Mouse (Mus musculus): ENCODE results near the gene Mrps14. TPM values are rescaled to one million over a fixed set of nuclear protein-coding genes. Genes with fewer than 3 reads are reported as not detected.

The Mrps14 gene
- polyA plus RNA-seq, 1 experiment from 2014 or later: 185 TPM

DNA sequence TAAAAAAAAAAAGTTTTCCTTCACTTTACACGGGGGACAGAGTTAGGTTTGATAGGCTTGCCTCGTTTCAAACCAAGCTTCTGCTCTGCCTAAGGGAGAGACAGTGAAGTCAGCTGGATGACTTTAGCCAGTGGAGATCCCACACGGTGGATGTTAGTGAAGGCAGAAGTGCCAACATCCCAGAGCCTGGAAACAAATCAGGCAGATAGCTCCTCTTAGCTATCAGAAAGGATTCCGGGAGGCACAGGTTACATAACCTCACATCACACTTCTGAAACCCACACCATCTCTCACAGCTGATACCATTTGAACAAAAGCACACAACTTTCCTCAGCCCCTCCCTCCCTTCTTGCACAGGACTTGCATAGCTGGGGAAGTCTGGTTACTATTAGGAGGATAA is 55.8 kb downstream of the Mrps14 start:
- no peak overlapping the region for H3K4me2 ChIP-seq
- no peak overlapping the region for H3K4me3 ChIP-seq
- 28% methylated on average over 4 of the region's 4 CpGs for WGBS
- no peak for ATAC-seq (ENCODE audit: insufficient number of reproducible peaks, low FRiP score)
- no peaks in the 10 kb centered on the region for H3K27me3 ChIP-seq (replicated peaks)
- H3K27ac ChIP-seq (ENCODE audit: poor library complexity, severe bottlenecking): no peak overlapping the region
- H3K9ac ChIP-seq: no peak overlapping the region
- no peaks in the 10 kb centered on the region for H3K9me3 ChIP-seq (replicated peaks)
- H3K4me1 ChIP-seq (replicated peaks): peaks cover 25% of the 10 kb centered on the region
- peaks cover 8% of the 10 kb centered on the region for H3K36me3 ChIP-seq

DNA sequence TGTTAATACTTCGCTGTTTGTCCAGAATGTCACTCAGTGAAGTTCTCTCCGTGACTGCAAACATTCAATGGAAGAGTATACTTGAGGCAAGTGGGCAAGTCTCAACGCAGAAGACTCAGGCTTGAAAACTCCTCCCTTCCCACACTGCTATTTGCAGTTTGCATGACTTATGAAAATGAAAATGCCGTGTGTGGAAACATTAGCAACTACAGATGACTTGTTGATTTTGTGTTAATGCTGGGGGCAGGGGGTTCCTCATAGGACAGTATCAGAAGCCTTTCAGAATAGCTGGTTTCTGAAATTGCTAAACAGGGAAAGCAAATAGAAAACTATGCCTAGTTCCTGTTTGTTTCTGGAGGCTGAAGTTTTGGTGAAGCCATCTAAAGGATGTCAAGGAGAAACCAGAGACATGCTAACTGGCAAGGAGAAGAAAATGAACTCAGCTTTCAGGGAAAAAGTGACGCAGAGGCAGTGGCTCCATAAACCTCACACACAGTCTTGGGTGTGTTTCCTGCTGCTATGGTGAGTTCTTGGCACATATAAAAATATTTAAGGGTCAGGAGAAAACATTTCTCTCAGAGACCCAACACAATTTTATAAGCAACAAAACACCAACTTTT is 56.5 kb downstream of the Mrps14 start:
- Histone ChIP-seq H3K36me3 (peaks cover 10% of the 10 kb centered on the region), H3K27ac (ENCODE audit: poor library complexity, severe bottlenecking) (no peak overlapping the region), H3K9ac (no peak overlapping the region), H3K9me3 (replicated peaks) (no peaks in the 10 kb centered on the region), H3K4me1 (replicated peaks) (peaks cover 21% of the 10 kb centered on the region), H3K4me2 (no peak overlapping the region), H3K27me3 (replicated peaks) (no peaks in the 10 kb centered on the region), H3K4me3 (no peak overlapping the region)
- ATAC-seq (ENCODE audit: insufficient number of reproducible peaks, low FRiP score): no peak
- 74% methylated on average over 5 of the region's 5 CpGs for WGBS

Other genes with a start within 250 kb of the Mrps14 start
- 7.4 and 9.6 TPM in 2 replicates for gene 4930523C07Rik, start 150.8 kb upstream of the Mrps14 start, polyA plus RNA-seq (2016; fragmentation: Nextera tagmentation; extraction: Ambion mirVana)
- 0.06 TPM in 1 of 2 replicates, not detected in the other for gene Tnn, start 41.6 kb upstream of the Mrps14 start, polyA plus RNA-seq (2016; fragmentation: Nextera tagmentation; extraction: Ambion mirVana)
- gene Cacybp, start 17.7 kb downstream of the Mrps14 start, polyA plus RNA-seq (2016; fragmentation: Nextera tagmentation; extraction: Ambion mirVana): 175 and 181 TPM in 2 replicates

Measured in heart, embryonic 12.5 days (tissue).